Mouse (Mus musculus) CD4-positive, CD25-positive, alpha-beta regulatory T cell, adult 2 months (primary cell): ENCODE data around the gene Rasgrp3.
"Not testable (repeated sequence)": the region's sequence is repeated elsewhere in the genome, so short reads cannot be mapped to it uniquely, and the experiment has no call there.

Experiments used
- DNase-seq: peaks from one replicate; pipeline ENCODE4 v3.0.0-alpha.2; 2012; ENCODE audit warnings: low read depth, low spot score

Rasgrp3 gene

DNA sequence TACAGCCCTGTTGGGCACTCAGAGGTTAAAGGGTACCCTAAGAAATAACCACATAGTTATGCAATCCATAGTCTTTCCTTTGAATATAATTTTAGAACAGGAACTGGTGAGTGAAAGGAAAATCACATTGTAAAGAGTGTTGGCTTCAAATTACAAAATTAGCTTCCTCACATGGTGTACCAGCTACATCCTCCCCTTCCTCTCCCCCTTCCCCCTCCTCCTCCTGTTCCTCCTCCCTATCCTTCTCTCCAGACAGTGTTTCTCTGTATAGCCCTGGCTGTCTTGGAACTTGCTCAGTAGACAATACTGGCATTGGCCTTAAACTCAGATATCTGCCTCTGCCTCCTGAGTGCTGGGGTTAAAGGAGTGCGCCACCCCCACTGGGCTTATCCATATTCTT lies 26.1 kb downstream of the Rasgrp3 start:
- no peak for DNase-seq

DNA sequence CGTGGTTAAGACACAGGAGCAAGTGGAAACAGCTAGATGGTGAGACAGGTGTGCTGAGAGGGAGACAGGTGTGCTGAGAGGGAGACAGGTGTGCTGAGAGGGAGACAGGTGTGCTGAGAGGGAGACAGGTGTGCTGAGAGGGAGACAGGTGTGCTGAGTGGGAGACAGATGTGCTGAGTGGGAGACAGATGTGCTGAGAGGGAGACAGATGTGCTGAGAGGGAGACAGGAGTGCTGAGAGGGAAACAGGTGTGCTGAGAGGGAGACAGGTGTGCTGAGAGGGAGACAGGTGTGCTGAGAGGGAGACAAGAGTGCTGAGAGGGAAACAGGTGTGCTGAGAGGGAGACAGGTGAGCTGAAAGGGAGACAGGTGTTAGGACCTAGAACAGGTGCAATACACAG lies 27.5 kb downstream of the Rasgrp3 start:
- not testable (repeated sequence) for DNase-seq

DNA sequence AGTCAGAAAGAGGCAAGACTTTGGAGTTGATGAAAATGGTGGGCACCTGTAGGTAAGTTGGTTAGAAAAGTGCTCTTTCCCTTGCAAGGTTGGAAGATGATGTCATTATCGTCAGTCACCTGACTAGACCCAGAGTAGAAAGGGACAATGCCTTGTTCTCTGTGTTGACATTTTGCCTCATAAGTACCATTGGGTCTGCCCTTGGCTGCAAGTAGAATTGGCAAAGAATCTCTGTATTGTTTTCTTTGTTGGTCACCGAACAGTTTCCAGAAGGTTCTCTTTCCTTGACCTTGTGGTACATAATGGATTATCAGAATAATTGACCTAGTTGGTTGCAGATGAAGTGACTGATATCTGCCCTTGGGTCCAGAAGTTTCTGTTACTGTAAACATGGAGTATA lies 27.9 kb downstream of the Rasgrp3 start:
- no peak for DNase-seq

DNA sequence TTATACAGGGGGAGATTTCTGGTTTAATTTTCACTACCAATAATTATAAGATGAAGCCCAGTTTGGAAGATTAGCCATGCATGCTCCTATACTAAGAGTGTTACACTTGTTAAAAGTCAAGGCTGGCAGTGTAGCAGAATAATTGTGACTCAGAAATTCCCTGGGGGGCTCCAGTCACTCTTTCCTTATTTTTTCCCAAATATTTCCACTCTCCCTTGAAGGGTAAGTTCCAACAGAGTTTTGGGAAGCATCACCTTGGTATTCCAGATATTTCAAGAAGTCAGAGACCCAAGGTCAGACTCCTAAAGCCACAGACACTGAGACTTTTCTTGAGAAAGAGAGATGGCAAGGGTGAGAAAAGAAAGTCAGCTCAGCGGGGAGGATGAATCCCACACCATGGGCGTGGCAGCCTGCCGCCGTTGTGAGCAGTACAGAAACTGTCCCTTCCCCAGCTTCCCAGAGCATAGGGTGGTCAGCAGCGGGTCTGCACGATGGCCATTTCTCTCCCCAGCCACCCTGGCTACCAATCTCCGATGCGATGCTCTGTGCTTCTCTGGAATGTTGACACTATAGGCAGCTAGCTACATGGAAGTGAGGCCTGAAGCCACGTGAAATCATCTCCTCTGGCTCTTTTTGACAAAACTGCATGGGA lies 28.8 kb downstream of the Rasgrp3 start:
- no peak for DNase-seq

DNA sequence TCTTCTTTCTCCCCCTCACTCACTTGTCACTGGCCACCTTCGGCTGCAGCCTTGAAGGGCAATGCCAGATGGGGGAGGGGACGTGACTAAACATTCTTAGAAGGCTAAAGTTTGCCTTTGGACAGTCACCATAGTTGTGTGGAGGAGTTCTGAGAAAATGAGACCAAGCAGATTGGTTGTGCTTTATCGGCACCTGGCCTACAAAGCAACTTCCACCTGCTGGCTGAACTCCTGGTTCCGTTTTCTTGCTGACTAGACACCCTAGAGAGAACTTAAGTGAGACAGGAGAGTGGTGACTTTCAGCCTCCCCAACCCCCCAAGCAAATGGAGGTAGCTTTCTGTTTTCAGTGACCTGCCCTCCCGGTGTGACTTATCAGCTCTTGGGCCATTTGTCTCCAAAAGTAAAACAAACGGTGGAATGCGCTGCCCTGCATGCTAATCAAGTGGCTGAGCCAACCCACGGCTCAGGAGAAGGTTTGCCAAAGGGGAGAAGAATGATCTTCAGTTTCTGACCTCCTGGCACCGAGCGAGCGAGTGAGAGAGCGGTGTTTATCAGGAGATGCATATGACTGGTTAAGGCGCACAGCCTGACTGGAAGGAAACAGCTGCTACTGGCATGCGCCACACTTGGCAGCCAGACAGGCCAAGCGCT lies 29.4 kb downstream of the Rasgrp3 start:
- DNase-seq, result no peak

DNA sequence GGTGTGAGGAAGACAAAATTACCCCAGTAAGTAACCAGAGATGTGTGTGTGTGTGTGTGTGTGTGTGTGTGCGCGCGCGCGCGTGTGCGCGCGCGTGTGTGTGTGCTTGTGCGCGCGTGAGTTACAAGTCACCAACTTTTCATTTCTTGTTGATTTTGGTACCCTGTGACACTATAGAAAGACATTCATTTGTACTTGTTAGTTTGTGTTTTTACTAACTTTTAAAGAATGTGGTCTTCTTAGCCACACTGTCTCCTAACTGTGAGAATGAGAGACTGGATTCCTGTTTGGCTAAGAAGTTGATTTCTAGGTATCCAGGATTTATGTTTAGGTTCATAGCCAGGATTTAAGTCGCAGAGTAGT lies 29.9 kb downstream of the Rasgrp3 start:
- DNase-seq, result no peak

DNA sequence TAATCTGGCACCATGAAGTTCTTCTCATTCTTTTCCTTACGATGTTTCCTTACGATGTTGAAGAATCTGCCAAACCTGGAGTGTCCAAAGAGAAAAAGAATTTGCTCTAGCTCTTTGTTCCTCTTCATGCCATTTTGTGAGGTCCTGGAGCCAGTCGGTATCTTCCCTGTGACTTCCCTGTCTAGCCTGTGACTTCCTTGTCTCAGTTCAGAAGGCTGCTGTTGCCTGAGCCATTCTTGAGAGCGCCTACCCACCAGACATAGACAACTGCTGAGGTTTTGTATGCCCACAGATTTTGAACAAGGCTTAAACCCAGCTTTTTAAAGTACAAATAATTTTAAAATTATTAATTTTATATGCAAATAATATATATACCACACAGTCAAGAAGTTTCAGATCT lies 31.3 kb downstream of the Rasgrp3 start:
- no peak for DNase-seq

DNA sequence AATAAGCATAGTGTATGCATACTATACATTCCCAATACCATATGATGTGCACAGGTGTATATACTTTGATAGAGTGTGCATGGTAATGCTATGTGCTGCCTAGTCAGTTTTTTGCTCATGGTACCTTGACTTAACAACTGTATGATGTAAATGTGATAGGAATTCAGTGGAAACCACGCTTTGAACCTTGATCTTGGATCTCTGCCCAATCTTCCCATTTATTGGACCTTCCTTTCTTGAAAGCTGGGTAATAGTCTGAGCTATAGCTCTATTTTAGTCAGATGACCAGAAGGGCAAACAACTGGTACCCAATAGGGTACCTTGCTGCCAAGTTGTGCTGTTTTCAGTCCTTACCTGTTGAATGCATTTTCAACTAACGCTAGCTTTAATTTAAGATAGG lies 31.8 kb downstream of the Rasgrp3 start:
- no peak for DNase-seq

DNA sequence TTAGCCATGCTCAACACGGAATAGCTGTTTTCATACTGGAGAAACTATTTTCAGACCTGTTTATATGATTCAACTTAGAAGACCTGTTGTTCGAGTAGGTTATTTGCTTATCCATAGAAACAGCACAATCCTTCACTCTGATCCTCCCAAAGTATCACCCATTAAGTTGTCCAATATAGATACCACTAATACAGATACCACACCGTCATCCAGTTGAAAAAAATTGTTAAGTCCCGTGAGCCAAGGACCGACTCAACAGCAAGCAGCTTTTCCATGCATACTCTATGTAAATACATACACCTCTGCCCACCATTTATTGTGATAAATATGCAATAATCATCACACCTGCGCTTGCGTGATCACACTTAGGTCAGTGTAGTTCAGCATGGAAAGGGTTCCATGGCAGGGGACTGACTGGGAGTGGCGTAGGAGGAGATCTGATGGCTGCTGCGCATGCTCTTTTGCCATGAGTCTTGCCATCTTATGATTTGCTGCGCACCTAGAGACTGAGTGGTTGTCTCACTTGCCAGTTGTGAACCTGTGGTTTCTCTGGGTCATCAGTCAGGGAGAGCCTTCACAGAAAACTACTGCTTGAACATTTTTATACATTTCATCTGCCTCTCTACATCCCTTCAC lies 32.9 kb downstream of the Rasgrp3 start:
- no peak for DNase-seq

DNA sequence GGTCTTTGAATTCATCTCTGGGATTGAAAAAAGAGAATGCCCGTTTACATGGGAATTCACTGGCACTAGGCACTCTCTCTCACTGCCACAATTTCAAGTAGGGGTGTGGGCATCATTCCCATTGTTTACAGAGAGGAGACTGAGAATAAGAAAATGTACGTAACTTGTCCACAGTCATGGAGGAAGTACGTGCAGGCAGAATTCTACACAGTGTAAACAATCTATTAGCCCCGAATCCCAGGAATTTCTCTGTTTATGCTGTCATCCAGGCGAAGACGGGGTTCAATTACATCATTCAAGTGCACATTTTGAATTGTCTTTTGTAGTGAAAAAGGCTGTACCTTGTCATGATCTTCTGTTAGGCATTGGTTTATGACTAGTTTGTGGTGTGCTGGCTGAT lies 34.6 kb downstream of the Rasgrp3 start:
- DNase-seq, result no peak

DNA sequence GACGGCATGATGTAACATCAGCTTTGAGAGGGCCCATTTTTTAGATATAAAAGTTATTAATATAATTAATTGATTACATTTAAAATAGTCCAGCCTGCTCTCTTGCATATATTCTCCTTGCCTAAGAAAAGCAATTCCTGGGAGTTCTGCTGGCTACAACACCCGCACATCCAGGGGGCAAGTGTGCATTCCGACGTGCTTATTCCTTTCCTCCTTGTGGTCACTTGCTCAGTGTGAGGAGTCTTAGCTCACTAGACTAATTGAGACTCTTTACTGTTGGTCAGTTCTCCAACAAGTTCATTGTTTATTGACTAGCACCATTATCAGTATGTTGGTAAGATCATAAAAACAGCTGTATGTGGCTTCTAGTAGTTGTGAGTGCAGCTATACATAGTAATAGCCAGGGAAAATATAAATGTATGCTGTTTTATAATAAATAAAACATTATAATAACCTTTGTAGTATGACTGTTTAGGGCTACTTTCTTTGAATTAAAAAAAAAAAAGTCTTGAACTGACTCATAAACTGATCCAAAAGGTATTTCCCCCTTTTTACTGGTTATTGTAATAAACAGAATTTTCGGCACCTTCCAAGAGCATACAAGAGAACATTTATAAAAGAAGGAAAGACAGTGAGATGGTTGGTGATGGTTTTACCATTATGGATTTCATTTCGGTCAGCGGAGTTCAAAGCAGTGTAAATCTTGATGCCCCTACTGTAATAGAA lies 35.4 kb downstream of the Rasgrp3 start:
- DNase-seq, result no peak

DNA sequence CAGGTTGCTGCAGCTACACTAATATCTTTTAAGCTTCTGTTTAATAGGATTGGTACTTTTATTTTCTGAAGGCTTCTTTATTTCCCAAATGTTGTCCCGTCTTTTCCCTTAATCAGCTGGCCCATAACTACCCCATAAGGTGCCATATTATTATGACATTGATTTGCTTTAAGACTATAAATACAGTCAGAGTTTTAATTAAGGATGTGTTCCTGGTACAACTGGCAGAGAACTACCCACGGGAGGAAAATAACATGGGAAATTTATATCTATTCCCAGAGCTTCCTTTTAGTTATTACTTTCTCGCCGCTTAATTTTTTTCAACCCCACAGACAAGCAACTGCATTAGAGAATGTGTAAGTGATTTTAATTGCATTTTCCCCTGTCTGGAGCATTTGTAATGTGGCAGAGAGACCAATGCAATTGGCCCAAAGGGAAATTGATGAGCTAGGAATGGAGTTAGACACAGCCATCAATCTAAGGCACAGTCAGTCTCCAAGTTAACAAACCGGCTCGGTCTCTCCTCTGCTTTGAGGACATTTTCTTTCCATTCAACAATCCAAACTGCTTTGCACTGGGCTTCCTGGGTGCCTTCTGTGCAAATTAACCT lies 36.1 kb downstream of the Rasgrp3 start:
- no peak for DNase-seq

DNA sequence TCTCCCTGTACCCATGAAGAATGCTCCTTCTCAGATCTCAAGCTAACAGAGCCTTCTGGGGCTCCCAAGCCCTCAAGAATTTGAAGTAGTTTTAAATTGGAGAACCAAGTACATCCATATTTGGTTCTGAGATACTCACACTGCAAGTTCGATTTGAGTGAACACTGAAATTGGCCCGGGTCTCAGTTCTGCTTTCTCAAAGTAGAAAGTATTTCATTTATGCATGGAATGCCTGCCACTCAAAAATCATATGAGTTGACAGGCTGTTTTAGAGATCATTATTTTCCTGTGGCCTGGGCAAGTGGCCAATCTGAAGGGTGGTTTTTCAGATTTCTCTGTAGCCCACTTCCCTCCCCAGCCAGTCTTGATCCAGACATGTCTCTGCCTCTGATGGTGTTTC lies 36.7 kb downstream of the Rasgrp3 start:
- no peak for DNase-seq

DNA sequence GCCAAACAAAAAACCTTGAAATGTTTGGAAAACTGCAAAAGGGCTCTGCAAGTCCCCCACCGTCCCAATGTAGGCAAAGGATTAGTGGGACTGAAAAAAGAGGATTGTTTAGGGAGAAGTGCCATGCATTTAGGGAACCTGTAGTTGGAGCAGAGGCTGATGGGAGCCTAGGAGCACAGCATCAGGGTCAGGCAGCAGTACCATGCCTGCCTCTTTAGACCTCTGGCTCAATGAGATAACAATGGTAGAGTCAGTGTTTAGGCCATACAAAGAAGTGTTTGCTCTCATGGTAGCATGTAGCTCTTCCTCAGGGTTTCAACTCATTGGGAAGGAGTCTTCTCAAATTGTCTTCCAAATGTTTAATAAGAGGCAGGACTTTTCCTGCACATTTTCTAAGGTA lies 40.3 kb downstream of the Rasgrp3 start:
- no peak for DNase-seq

DNA sequence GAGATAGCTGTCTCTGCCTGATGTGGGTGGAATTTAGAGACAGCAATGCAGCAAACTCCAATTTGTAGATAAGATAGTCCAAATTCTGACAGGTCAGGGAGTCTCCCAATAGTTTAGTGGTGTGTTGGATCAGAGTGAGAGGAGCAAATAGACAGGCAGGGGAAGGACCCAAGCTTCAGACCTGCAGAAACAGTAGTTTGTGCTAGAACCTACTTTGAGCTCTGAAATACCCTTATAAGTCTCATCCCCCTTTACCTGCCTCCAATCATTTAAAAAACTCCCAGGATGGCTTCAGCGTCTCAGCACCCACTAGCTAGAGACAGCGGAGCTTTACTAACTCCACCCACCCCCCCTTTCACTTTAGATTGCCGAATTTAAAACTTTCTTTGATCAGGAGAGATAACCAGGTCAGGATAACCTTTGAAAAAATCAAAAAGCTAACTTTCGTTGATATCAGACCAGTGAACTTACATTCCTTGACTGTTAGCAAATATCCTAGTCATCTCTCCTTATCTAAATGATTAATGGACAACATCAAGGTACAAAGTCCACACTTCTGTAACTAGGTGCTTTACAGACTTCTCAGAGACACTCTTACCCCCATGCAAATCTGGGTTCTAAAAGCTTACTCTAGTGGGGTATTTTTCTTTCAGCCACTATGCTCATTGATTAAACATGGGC lies 41.2 kb downstream of the Rasgrp3 start:
- no peak for DNase-seq

DNA sequence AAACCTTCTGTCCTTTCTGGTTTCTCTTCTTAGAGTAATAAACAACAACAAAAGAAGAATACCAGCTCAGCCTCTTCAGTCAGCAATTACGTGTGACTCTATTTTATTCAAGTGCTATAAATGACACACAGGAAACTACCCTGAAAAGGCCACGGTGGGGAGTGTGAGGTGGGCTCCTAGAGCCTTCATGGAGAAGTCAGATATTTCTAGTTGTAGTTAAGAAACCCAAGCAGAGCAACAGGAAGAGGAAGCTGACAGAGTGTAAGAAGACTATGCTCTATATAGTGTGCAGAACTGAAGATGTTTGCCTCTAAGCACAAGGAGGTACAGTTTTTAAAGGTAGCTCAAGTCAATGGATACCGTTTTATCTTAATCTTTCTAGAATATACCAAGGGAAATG lies 42.0 kb downstream of the Rasgrp3 start:
- DNase-seq, result no peak

DNA sequence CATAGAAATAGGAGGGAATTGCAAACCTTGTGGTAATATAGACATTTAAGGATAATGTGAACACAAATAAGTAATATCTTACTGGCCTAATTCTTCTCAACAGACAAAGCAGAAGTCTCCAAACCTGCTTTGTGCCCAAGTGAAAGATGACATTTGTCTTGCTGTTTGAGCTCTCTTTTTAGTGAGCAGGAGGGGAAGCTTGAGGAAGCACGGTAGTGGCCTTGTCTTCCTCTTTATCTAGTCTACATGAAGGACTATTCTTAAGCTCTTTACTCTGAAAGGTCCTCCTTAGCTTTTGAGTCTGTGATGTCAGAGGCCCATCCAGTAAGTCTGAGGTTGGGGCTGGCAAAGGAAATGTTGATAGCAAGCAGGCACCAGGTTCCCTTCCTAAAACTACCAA lies 43.1 kb downstream of the Rasgrp3 start:
- no peak for DNase-seq

DNA sequence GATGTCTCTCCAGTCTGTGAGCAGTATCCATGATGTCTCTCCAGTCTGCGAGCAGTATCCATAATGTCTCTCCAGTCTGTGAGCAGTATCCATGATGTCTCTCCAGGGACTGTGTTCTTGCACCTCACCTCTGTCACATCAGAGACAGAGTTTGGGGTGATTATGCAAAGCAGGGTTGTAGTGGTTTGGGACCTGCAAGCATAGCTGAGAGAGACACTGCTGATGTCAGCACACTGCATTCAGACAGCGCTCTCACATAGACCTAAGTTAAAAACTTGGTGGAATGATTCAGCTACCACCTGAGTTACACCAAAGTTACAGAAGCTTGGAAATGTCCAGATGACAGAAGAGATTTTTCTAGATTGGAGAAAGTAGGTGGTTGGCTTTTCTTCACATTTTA lies 44.0 kb downstream of the Rasgrp3 start:
- no peak for DNase-seq

DNA sequence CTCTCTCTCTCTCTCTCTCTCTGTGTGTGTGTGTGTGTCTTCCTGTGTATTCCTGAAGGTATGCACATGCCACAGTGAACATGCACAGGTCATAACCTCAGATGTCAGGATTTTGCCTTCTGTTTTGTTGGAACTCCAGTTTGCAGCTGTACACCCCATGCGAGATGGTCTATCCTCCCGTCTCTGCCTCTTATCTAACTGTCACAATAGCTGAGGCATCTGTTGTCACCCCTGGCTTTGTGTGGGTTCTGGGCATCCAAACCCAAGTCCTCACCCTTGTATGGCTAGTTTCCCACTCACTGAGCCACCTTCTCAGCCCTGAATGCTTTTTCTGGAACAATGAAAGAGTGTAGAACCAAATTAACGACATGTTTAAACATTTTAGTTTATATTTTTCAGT lies 44.7 kb downstream of the Rasgrp3 start:
- DNase-seq, result no peak

DNA sequence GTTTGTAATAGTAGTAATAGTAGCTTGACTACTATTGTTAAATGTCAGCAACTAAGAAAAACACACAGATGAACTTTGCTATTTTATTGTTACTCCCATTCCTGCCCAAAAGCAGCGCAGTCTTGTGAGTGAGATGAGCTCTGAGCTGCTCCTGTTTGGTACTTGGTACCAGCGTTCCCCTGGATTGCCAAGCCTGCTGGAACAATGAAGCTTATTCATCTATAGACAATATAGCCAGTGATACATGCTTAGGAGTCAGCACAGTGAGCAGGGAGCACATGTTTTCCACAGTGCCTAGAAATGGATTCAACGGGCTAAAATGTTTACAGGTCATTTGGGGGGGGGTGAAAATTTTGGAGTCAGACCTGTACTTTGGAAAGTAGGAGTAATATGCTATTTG lies 50.5 kb downstream of the Rasgrp3 start:
- no peak for DNase-seq

DNA sequence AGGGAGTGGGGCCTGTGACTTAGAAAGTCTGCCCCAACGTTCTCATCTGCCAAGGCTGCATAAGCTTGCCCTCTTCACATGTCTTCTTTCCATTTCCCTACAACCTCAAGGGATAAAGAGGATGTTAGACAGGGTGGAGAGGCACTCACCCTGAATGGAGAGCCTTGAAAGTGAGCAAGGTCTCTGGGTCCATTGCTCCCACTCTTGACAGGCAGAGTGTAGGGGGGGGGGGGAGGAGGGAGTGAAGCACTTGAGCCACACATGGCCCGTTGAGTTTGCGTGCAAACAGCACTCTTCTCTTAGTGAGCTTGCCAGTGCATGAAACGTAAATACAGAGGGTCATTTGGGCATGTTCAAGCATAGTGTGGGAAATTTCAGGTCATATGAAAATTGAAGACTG lies 59.5 kb downstream of the Rasgrp3 start:
- no peak for DNase-seq

DNA sequence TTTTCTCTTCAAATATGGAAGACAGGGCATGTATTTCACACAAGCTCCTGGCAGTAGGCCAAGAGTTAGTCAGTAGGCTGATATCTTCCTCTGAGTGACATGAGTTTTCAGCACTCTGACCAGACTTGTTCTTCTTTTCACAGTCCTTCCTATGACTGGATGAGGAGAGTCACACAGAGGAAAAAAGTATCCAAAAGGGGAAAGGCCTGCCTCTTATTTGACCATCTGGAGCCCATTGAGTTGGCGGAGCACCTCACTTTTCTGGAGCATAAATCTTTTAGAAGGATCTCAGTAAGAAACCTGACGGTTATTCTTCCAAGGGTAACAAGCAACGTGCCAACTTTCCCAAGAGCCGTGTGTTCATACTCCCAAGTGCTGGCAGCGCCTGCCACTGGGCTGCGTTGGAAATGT lies 62.5 kb downstream of the Rasgrp3 start:
- DNase-seq, result no peak
